Mouse (Mus musculus) effector memory CD4-positive, alpha-beta T cell, adult 5 months (primary cell): Measurements from ENCODE around the gene Tbc1d24. TPM values are rescaled to one million over a fixed set of nuclear protein-coding genes. Genes with fewer than 3 reads are reported as not detected.

Source experiments
- polyA plus RNA-seq: library from polyadenylated mRNA; unstranded; fragments of 100-300 nt; shearing (Covaris generic); gene quantifications from one replicate; pipeline ENCODE4 v1.2.1, GENCODE M21; 2017

The Tbc1d24 gene
- 1.1 TPM for polyA plus RNA-seq

DNA sequence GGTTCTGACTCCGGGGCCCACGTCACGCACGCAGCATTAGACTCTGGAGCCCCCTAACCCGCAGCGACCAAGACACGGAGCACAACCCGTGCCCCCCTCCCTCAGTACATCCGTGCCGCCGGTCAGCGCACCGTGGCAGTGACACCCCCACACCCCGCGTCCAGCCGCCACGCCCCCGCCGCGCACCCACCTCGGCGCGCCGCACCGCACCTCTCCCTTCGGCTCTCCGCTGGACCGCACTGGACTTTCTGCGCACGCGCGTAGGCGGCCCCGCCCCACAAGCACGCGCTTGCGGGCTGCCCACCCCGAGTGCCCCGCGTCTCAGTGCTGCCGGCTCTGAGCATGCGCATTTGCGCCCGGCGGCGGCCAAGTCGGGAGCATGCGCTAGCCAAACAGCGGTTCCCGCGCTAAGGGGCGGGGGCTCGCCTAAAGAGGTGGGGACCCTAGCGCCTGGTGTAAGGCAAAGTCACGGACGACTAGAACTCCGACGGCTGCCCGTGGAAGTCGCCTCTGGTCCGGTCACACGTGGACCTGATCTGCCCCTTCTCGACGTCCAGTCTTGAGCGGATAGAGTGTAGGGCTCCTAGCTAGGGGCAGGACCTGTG lies at the start of gene Tbc1d24:
Gene Tbc1d24, minus strand, starts transcription at position 279 of the 605 bp plus-strand sequence.

DNA sequence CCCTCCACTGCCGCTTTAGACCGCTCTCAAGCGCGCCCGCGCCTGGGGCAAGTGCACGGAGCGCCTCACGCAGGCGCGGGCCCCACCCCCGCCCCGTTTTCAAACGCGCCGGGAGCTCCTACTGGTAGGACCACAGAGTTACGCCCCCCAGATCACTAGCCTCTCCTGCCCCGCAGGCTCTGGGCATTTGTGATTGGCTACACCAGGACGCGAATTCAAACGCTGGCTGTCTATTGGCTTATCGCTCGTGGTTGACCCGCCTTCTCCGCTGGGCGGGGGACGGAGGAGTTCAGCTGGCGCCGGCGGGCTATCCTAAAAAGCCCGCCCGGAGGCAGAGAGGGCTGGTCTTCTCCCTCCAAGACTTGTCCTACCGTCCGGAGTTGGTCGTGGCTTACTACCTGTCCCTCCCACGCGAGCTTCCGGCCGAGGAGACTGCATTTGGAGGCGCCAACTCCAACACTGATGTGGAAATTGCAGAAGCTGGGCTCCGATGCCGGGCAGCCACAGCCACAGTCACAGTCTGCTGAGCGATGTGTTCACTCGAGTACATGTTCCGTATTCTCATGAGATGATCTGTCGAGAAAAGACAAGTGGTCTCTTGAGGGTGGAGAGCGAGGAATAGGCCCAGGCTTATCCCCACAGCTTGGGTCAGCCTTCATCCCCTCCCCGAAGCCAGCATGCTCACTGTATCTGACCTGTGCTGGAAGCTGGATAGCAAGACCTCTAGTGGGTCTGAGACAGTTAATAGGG lies 46.1 kb upstream of the Tbc1d24 start, which contains the start of gene Ccnf:
Gene Ccnf, minus strand, starts transcription at position 165 of the 750 bp plus-strand sequence.

DNA sequence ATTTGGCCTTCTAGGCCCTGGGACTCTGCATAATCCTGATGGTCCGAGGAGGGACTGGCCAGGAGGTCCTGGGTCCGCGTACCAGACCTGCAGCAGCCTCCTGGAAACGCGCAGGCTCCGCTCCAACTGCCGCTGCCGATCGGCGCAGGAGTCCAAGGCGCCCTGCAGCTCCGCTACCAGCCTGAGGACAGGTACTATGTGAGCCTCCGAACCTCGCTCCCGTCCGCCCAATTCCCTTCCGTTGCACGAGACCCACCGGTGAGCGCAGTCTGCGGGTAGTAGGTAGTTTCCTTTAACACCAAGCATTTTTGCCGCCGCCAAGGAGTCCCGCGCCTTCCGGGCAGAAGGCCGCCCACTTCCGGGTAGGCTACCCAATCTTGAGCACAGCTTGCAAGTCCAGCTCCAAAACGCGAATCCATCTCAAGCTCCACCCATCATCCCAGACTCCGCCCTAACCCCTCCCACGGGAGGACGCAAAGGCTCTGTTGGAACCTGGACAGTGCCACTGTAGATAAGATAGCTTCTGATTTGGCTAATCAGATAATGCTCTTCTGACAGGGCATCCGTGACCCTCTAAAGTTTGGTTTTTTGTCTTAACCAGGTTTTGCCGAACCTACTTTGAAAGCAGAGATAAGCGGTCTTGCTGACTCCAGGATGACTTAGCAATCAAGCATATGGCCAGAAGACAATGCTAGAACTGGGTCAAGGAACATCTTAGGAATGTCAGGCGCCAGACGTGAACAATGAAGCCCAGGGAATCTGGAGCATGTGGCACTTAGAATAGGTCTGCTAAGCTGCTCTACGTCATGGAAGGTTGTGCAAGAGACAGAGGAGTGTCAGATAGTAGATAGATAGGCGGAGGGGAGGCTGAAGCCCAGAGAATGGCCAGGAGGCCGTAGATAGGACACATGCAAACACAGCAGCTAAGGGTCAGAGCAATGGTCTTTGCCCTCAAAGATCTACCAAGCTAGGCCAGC lies 15.4 kb upstream of the Tbc1d24 start, which contains the start of gene Tedc2:
Gene Tedc2, minus strand, starts transcription at position 417 of the 977 bp plus-strand sequence.

DNA sequence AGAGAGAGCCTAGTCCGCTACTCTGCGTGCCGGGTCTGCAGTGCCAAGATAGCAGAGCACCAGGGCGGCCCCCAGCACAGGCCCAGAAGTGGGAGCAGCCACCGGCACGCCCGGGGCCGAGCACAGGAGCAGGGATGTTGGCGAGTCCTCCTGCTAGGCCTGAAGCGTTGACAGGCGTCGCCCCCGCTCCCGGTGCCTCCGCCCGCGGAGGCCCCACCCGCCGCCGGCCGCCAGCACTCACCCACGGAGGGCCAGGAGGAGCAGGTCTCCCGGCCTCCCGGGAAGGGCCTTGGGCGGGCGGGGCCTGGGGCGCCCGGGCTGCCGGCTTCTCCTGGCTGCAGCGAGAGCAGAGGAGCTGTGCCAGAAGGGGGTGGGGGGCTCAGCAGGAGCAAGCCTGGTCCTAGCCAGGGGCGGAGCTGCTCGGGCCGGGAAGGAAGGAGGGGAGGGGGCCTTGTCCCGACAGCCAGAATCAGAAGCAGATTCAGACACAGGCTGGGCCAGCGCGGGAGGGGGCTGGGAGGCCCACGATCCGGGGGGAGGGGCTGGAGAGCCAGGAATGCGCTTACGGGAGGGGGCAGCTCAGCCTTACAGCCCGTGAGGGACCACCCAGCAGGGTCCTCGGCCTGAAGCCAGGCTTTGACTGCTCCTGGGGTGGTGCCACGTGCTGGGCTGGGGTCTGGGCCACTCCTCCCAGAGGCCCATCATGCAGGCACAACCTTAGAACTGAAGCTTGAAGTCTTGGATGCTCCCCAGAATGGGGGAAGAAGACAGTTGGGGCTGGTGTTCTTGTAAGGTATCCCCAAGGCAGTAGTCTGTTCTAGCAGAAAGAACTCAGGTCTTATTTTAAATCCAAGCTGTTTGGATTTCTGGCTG lies 3.9 kb upstream of the Tbc1d24 start, which contains the start of gene Ntn3:
Gene Ntn3, minus strand, starts transcription at position 489 of the 873 bp plus-strand sequence.

DNA sequence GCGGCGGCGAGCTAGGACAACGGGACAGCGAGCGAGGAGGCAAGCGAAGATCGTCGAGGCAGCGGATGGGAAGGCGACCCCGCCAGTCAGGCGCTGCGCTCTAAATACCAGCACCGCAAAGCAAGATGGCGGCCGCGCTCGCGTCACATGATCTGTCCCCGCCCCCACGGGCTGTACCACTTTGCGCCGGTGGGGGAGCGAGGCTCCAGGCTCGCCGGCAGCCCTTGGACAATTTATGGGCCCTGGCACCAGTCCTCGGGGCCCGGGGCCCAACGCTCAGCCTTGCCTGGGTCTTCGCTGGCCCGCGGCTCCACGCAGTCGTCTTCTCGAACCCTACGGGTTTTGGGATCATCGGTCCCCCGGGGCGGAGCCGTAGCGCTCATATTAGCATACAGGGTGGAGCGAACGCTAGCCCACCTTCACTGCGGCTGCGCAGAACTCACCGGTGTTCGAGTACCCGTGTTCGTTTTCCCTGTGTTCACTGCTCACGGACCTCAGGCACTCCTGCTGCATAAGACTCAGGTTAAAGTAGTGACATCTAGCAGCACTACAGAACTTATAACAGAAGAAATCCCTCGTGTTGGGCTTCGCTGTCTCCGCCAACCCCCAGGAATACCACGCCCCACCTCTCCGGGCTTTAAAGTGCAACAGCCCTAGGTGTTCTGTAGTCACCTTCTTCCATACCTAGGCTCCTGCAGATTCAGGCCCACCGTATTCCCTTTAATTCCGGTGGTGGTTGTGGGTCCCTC lies 35.9 kb downstream of the Tbc1d24 start, which contains the start of gene Atp6v0c:
Gene Atp6v0c, minus strand, starts transcription at position 386 of the 749 bp plus-strand sequence.

DNA sequence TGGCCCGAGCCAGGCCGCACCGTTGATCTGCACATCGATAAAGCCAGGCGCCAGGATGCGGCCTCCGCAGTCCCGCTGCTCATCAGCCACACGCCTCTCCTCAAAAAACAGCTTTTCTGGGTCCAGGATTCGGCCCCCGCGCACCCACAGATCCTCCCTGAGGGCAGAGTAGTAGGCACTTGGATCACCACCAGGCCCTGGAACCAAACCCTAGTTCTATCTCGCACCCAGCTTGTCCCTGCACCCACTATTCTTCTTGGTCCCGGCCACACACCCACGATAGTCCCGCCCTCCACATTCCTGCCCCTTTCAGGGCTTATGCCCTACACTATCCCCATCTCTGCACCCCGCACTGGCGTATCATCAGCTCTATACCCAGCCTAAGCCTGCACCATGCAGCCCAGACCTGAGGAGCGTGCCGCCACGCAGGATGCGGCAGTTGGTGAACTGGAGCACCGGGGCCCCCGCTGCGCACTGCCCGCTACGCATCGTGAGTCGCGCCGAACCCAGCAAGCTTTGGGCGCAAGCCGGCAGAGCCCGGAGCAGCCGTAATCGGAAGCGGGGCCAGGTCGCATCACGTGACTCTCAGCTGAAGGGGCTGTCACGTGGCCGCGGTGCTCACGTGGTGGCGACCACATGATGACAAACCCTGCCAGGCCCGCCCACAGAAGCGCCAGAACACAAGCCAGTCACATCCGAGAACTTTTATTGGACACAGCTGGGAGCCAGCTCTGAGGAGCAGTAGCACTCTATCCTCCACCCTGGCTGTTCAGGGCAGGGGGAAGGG lies 42.0 kb downstream of the Tbc1d24 start, which contains the start of gene Amdhd2:
Gene Amdhd2, minus strand, starts transcription at position 591 of the 787 bp plus-strand sequence.

DNA sequence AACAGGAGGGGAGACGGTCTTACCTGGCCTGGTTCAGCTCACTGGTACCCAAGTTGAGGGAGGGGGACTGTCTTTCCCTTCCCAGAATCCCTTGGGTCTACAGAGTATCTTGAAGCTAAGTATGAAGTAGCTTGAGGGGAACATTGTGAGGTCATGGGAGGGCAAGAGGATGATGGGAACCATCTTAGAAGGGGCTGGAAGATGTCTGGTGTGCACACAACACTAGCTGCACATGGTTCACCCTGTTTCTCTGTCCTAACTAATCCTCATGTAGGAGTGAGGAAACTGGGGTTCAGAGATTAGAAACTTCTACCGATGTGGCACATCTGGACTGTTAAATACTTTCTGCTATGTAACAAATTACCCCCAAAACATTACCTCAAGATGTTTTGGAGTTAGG lies 54.5 kb downstream of the Tbc1d24 start, which contains the start of gene Pdpk1:
Gene Pdpk1, minus strand, starts transcription at position 101 of the 400 bp plus-strand sequence.

Other genes starting within 250 kb of the Tbc1d24 start
- 1.9 TPM for gene Prss30, start 225.0 kb downstream of the Tbc1d24 start, polyA plus RNA-seq
- not detected for gene Prss22, start 207.5 kb downstream of the Tbc1d24 start, polyA plus RNA-seq
- not detected for gene Prss27, start 167.4 kb downstream of the Tbc1d24 start, polyA plus RNA-seq
- 22.5 TPM for gene Kctd5, start 132.1 kb downstream of the Tbc1d24 start, polyA plus RNA-seq
- gene Pdpk1, start 54.6 kb downstream of the Tbc1d24 start, polyA plus RNA-seq = 63.9 TPM
- gene Amdhd2, start 41.8 kb downstream of the Tbc1d24 start, polyA plus RNA-seq = 18.6 TPM
- gene Atp6v0c, start 35.9 kb downstream of the Tbc1d24 start, polyA plus RNA-seq = 449 TPM
- gene Ntn3, start 4.0 kb upstream of the Tbc1d24 start, polyA plus RNA-seq = not detected
- gene Tedc2, start 15.3 kb upstream of the Tbc1d24 start, polyA plus RNA-seq = 0.85 TPM
- 1.8 TPM for gene Ccnf, start 45.9 kb upstream of the Tbc1d24 start, polyA plus RNA-seq
- gene Abca17, start 145.5 kb upstream of the Tbc1d24 start, polyA plus RNA-seq = 0.19 TPM
- 24.7 TPM for gene Abca3, start 146.4 kb upstream of the Tbc1d24 start, polyA plus RNA-seq
- gene Rnps1, start 209.0 kb upstream of the Tbc1d24 start, polyA plus RNA-seq = 199 TPM
- gene Eci1, start 221.1 kb upstream of the Tbc1d24 start, polyA plus RNA-seq = 50.8 TPM
- 2.9 TPM for gene Dnase1l2, start 237.5 kb upstream of the Tbc1d24 start, polyA plus RNA-seq